Mouse (Mus musculus) lung, postnatal 0 days (tissue): ENCODE measurements around the gene Thbs4.

Experiments
- CTCF ChIP-seq: IDR thresholded peaks from 2 replicates; pipeline ENCODE4 v1.5.1; 2016; ENCODE audit warnings: antibody characterized with exemption, mild to moderate bottlenecking
- EP300 ChIP-seq: IDR thresholded peaks from 2 replicates; pipeline ENCODE4 v1.6.1; 2016; ENCODE audit warnings: antibody characterized with exemption, mild to moderate bottlenecking, control low read depth

DNA sequence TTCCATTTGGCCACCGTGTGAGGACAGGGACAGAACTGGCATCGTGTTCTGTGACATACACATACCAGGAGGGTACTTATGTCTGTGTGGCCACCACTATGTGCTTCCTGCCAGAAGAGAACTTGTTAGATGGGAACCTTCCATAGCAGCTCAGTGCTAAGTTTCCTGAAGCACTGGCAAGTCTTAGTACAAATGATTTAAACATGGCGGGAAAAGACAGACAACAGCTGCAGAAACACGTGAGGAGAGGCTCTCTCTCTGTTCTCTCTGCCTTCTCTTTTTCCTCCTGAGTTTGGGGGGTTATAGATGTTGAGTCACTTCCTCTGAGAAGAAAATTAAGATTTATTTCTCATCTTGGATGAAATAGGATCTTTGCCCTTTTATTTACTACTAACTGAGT is 14.5 kb downstream of the Thbs4 start:
- no peak for TF ChIP-seq CTCF
- TF ChIP-seq EP300 = no peak
